Mouse (Mus musculus): ENCODE data around the gene Nbl1.

GRCm38 (mm10) chr4:139034942-139035341 lies 57.9 kb downstream of the Nbl1 start:
- TF ChIP-seq TAL1 (IDR thresholded peaks at IDR 0.05; ENCODE audit: low read length) (no peak), GATA1 (IDR thresholded peaks at IDR 0.05; ENCODE audit: low read length) (no peak)
